Mouse (Mus musculus) heart, adult 2 months (tissue): Measurements from ENCODE around the gene Eapp.

ENCODE experiments used
- CTCF ChIP-seq: fragments of 200-600 bp; IDR thresholded peaks from 2 replicates; pipeline ENCODE4 v1.8.1; 2022; ENCODE audit warnings: antibody characterized with exemption, mild to moderate bottlenecking, moderate library complexity
- EP300 ChIP-seq: fragments of 200-500 bp; IDR thresholded peaks from 2 replicates; pipeline ENCODE4 v1.6.1; 2011; ENCODE audit warnings: low read depth, low read length, control low read depth; ENCODE audit not compliant: insufficient read depth
- POLR2A ChIP-seq: fragments of 200-500 bp; IDR thresholded peaks from 2 replicates; pipeline ENCODE4 v1.6.1; 2011; ENCODE audit warnings: mild to moderate bottlenecking, low read depth, low read length, control low read depth; ENCODE audit not compliant: insufficient read depth

GRCm38 (mm10) chr12:54651158-54651557 lies 44.5 kb downstream of the Eapp start:
- TF ChIP-seq CTCF (no peak), POLR2A (no peak), EP300 (no peak)
